Mouse (Mus musculus) megakaryocyte-erythroid progenitor cell, adult 5-6 weeks (primary cell): ENCODE data around the gene Tent5b. TPM values are rescaled to one million over a fixed set of nuclear protein-coding genes. Genes with fewer than 3 reads are reported as not detected.
A peak's percentile ranks its signal among the peaks of the same experiment; 100 is the strongest.

Source experiments
- ATAC-seq: replicated peaks from 2 replicates; pipeline ENCODE4 v1.8.0; 2016; ENCODE audit warnings: mild to moderate bottlenecking, inconsistent platforms; ENCODE audit not compliant: severe bottlenecking, poor library complexity, low FRiP score, low TSS enrichment
- total RNA-seq, 2 experiments: library from RNA; stranded (forward) in 1 of 2; stranded (reverse) in 1 of 2; fragments of 200-1000, 215-1000 nt in 1 of 2; fragments of >200 nt in 1 of 2; fragmentation: Nextera tagmentation in 1 of 2; gene quantifications; 2 replicates each; pipeline ENCODE4 v1.2.3; 2014 to 2017

Gene Tent5b
- total RNA-seq, 2 experiments from 2014 or later: 0.28 TPM; not detected in 1

DNA sequence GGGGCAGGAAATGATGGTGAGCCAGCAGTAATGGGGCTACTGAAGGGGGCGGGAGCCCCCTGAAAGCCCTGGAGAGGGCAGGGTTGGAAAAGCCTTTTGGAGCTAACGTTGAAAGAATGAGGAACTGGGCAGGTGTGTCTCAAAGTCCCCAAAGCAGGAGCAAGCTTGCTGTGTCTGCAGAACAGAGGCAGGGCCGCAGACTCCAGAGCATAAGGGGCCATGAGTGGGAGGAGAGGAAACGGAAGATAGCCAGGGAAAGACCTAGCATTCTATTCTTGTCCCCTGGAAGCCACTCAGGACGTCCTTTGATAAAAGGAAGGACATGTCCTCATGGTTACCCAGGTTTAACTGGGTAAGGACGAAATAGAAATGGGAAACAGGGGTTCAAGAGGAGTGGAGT, 16.7 kb upstream of the Tent5b start:
- ATAC-seq: no peak

DNA sequence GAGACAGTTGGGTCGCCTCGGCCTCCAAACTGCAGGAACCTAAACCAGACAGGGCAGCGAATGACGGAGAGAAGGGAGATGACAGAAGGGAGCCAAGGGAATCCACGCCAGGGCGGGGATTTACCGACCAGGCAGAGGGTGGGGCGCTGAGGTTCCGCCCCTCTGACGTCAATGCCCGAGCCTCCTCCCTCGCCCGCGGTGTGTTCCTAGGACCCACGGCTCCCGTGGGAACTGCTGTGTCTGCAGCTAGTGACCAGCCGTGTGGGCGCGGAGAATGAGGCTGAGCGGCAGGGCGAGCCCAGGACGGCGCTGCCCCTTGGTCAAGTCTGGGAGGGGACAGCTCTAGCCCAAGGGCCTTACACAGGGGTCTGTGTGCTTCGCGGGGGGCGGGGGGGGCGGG, 11.9 kb upstream of the Tent5b start:
- ATAC-seq: peak; percentile 88

DNA sequence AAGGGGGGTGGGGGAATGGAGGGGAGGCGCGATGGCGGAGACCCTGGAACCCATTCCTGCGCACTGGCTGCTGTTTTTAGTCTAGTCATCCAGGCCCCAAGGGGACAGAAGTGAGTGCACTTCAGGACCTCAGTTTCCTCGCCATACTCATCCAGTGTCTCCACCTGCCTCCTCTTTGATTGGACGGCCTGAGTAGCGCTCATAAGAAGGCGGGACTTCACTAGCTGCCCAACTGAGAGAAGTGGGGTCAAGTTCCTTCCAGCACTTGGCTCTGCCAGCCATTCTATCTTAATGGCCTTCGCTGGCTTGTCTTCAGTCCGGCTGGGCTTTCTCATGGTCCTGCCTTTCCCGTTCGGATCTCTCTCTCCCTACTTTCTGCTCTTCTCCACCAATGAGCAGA, 10.8 kb upstream of the Tent5b start:
- ATAC-seq: 0 out of 2 replicates have a peak, but pooled peaks have one; percentile 29

DNA sequence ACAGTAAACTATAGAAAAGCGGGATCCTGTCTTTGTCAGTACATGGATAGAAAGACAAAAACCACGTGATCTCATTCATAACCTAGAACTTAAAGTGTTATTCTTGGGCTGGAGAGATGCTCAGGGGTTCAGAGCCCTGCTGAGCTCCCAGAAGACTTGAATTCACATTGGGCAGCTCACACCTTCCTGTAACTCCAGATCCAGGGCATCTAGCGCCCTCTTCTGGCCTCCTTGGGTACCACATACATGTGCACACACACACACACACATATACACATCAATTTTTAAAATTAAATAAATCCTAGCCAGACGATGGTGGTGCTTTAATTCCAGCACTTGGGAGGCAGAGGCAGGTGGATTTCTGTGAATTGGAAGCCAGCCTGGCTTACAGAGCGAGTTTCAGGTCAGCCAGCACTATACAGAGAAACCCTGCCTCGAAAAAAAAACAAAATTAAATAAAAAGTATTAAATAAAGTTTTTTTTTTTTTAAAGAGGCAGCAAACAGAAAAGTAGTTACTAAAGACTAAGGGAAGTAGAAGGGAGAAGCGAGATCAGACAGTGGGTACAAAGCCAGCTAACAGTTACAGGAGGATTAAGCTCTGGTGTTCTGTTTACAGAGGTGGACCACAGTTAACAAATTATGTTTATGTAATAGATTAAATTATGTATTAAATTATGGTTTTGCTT, 8.7 kb upstream of the Tent5b start:
- no peak for ATAC-seq

DNA sequence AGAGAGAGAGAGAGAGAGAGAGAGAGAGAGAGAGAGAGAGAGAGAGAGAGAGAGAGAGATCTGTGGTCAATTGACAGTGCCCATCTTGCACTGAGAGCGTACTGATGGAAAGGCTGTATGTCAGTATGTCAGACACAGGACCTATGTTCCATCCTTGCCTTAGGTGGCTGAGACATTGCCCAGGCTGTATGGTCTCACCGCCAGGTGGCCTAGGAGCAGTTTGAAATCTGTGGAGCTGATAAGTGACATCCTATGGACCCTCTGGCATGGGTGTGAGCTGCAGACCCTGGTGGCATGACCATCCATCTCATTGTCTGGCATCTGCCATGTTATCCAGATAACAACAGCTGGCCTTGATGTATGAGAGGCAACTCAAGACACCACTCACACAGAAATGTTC, 6.1 kb upstream of the Tent5b start:
- ATAC-seq: no peak

DNA sequence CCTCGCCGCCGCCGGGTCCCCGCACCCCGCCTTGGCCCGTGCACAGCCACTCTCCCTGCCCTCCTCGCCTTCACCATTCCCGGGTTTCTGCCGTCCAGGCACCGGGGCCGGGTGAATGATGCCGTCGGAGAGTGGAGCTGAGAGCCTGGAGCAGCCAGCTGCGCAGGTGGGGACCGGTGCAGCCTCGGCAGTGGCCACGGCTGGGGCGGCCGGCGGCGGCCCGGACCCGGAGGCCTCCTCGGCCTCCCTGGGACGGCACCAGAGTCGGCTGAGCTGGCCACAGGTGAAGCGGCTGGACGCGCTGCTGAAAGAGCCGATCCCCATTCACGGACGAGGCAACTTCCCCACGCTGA, 229 bp downstream of the Tent5b start:
- no peak for ATAC-seq

DNA sequence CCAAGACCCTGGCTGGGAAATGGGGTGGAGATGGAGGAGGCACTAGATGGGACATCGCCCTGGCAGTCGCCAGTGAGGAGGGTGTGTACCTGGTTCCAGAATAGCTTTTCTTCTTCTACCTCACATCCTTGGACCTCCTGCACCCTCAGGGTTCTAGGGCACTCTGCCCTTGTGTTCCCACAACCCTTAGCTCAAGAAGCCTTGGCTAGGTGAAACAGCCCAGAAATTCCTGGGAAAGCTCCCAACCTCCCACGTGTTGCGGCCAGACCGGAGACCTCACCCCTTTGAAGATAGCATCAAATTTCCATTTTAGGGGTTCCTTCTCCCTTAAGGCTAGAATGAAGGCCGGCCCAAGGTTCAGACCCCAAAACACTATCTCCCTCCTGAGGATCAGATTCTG, 822 bp downstream of the Tent5b start:
- ATAC-seq: no peak

DNA sequence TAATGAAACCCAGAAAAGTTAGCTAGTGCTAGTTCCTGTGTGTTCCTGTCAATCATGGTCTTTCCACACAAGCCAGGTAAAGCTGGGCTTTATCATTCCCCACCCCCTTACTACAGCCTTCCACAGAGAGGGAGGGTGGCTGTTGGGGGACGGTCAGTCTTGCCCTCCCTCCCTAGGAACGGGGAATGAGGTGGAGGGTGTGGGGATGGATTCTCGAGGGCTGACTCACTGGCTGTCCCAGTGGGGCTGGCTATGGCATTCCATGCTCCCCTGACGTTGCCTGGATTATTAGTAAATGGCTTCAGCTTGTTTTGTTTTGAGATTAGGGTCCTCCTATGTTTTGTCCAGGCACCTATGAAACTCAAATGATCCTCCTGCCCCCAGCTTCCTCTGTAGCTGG, 1.6 kb downstream of the Tent5b start:
- no peak for ATAC-seq

DNA sequence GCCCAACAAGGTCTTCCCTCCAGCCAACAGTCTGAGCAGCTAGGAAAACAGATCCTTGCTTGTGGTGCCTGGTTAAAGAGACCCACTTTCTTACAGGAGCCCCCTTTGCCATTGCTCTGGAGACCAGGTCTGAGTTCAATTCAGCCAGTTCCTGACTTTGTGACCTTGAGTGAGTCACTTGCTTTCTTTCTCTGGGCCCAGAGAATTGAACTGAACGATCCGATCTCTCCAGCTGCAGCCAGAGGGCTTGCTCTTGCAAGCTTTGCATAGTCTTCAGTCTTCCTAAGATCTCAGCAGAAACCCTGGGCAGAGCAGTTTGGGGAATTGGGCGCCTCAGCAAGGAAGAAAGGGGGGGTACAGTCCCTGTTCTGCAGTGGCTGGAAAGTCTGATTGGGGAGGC, 2.5 kb downstream of the Tent5b start:
- no peak for ATAC-seq

DNA sequence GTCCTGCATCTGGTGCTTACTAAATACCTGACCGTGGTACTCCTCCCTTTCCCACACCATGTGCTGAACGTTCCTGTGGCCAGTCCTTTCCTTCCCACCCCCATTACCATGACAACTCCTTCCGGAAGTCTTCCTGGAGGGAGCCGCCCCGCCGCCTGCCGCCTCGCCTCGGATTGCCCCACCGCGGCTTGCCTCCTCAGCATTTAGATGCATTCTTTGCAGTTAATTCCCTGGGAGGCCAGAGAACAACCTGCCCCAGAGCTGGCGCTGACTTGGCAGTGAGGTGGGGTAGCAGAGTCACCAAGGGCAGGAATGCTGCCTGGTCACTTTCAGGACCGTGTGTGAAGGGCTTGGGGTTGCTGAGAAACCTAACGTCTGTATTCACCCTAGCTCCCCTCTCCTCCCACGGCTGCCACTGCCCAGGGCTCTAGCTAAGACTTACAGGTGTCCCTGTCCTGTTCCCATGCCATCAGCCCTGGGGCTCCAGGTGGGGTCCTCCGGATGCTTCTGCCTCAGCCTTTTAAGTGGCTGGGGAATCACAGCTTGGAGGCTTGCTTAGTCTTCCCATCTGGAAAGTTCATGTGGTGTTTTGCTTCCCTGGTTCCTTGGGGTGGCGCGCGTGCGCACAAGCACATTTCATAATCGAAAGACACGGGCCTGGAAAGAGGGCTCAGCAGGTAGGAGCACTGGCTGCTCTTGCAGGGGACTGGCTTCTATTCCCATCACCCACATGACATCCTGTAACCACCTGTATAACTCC, 4.5 kb downstream of the Tent5b start:
- ATAC-seq: no peak

DNA sequence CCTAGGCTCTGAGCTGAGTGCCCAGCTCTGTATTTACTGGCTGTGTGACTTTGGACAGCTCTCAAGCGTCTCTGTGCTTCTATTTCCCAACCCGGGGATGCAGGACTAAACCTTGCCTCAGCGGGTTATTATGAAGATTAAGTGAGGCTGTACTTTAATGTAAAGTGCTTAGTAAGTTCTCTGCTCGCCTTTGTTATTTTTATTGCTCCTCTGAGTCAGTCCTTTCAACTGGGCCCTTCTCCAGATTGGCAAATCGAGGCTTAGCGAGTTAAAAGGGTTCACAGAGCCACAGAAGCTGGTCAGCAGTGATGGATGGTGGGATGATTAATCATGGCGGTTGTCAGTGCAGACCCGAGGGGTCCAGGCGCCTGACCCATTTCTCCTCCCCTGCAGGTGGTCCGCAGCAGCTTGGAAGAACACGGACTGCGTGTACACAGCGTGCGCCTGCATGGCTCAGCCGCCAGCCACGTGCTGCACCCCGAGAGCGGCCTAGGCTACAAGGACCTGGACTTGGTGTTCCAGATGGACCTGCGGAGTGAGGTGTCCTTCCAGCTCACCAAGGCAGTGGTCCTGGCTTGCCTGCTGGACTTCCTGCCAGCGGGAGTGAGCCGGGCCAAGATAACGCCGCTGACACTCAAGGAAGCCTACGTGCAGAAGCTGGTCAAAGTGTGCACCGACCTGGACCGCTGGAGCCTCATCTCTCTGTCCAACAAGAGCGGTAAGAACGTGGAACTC, 5.9 kb downstream of the Tent5b start:
- ATAC-seq: no peak

DNA sequence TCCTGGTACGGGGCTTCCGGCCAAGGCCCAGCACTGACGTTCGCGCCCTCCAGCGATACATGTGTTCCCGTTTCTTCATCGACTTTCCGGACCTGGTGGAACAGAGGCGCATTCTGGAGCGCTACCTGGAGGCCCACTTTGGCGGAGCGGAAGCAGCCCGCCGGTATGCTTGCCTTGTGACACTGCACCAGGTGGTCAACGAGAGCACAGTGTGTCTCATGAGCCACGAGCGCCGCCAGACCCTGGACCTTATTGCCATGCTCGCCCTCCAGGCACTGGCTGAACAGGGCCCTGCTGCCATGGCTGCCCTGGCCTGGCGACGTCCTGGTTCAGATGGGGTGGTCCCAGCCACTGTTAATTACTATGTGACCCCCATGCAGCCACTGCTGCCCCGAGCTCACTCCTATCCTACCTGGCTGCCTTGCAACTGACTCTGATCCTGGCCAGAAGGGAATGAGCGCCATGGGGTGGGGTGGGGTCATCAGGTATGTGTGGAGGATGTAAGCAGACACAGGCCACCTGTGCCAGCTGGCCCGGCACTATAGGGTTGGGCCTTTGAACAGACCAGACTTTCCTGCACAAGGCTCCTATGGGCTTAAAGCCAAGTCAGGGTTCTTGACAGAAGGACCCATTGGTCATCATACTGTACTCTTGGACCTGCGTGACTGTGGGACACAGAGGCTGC, 6.9 kb downstream of the Tent5b start:
- ATAC-seq: no peak

DNA sequence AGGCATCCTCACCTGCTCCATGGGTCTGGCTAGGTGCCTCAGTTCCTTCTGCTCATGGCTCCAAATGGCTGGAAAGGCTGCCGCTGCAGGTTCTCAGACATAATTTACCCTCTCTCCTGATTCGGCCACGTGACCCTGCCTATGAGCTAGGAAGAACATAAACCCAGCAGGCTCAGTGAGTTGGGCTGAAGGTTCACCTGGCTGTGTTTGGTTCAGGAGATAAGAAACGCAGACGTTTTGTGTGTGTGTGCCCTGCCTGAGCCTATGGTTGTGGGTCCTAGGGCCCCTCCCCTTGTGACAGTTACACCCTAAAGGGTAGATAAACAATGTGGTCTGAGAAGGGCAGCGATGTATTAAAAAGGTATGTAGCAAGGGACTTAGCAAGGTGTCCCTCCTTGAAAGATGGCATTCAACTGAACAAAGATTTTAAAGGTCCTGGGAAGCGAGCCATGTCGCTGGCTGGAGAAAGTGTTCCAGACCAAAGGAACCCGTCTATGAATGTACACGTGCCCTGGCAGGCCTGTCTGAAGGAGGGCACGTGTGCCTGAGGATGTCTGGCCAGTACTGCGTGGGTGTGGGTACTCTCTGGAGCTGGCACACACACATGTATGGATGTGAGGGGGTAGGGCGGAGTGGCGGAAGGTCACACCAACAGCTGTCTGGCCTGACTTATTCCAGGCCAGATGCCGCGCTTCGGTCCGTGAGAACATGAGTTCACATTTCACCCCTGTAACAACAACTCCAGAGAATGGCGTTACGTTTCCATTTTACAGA, 8.9 kb downstream of the Tent5b start:
- ATAC-seq: peak; percentile 32; the same call in 1 of the 2 replicates

DNA sequence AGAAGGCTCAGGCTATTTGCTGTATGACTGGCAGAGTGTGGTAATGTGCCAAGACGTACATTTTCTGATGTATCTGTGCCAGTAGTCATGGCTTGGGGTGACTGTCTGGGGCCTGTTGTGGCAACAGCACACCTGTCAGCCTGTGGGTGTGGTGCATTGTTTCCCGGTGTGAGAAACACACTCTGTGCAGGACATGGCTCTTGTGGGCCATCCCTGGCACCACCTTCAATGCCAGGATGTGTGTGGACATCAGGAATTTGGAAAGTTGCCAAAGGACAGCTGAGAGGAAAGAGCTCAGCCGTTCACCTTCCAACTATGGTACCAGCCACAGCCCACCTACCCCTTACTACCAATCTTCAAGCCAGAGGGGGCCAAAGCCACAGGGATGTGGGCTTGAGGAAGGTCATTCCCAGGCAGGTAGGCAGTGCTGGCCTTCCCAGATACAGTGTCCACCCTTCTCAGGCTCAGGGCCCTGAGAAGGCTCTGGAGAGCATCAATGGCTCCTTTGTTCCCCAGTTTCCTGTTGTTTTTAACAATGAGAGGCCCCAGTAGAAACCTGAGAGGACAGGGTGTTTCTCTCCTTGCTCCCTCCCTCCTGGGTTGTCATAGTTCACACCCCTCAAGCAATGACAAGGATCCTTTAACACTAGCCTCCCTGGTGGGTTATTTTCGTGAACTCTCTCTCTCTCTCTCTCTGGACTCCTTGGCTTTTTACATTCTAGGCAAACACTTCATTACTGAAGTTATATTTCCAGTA, 9.7 kb downstream of the Tent5b start:
- no peak for ATAC-seq

DNA sequence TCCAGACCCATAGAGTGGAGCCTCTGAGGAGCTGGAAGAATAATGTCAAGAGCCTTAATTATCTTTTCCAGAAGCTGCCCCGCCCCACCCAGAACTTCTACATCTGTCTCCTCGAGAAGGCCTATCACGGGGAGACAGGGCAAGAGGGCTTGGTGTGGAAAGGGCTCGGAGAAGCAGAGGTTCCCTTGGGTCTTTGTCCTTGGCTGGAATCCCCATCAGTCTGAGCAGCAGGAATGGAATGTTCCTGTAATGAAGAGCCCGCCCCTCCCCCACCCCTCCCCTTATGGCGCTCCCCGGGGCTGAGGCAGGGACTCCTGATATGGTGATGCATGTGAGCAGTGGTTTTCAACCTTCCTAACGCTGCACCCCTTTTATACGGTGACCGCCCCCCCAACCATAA, 11.9 kb downstream of the Tent5b start:
- ATAC-seq: no peak

DNA sequence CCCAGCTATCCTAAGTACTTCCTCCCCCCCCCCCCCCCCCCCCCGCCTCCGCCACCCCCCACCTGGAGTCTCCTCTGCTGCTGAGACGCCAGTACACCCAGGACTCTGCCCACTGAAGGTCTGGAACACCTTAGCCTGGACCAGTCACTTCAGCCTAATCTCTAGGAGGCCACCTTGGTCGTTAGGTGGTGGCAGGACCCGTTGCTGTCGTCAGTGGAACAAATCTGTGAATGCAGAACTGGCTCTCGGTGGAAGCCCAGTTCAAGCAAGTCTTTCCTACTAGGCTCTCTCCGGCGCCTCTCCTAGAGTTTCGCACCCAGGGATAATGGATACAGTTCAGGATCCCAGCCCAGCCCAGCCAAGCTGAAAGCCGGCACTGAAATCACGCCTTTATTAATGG, 14.0 kb downstream of the Tent5b start:
- peak; percentile 25; the same call in 1 of the 2 replicates for ATAC-seq

DNA sequence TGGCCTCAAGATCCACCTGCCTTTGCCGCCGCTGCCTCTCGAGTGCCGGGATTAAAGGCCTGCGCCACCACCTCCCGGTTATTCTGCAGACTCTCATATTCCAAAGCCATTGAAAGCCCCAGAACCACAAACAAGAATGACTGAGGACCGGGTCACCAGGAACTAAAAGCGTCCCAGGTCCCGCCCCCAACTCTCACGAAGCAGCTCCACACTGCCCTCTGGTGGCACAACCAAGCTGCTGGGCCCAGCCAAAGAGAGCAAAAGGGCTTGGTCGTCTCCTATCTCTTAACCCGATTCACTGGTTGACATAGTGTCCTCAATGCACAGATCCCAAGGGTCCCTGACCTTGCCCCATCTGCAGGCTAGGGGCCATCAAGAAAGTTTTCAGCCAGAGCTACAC, 14.5 kb downstream of the Tent5b start:
- ATAC-seq: peak; percentile 70

DNA sequence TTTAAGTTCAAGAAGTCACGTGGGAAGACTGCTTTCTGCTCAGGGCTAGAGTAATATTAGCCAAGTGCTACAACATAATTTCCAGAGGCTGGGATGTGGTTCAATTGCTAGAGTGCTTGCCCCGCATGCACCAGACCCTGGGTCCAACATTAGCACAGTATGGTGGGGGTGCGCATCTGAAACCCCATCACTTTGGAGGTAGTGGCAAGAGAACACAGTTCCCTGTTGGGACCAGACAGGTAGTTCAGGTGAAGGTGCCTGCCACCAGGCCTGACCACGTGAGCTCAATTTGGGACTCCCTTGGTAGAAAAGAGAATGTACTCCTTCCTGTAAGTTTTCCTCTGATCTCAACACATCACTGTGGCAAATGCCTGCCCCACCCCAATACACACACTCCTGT, 14.9 kb downstream of the Tent5b start:
- ATAC-seq: no peak

DNA sequence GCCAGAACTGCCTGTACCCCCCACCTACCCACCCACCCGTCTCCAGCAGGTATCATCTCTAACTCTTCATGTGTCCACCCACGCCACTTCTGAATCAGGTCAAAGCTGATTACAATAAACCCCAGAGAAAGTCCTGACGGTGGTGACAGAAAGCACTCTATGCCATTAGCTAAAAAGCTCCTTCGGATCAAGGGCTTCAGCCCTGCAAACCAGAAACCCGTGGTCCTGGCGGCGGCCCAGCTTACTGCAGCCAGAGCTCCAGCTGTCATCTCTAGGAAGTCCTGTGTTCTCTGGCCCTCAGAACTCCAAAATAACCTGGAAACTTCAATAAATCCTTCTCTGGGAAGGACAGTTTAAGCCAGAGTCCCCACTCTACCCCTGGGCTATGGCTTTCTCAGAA, 15.8 kb downstream of the Tent5b start:
- ATAC-seq: no peak
